Mouse (Mus musculus) erythroid progenitor cell, adult 5-6 weeks (primary cell): ENCODE results near the gene Runx2. TPM values are rescaled to one million over a fixed set of nuclear protein-coding genes. Genes with fewer than 3 reads are reported as not detected.

Experiments
- ATAC-seq: replicated peaks from 2 replicates; pipeline ENCODE4 v1.8.0; 2016; ENCODE audit warnings: moderate number of reproducible peaks, mild to moderate bottlenecking, moderate TSS enrichment, inconsistent platforms; ENCODE audit not compliant: poor library complexity, low FRiP score, severe bottlenecking
- total RNA-seq, 2 experiments: library from RNA; stranded (forward) in 1 of 2; stranded (reverse) in 1 of 2; fragments of 150-400 nt in 1 of 2; fragments of 186-747, 209-891 nt in 1 of 2; gene quantifications; 2 replicates each; pipeline versions ENCODE4 v1.2.3 to v1.2.4; 2015 to 2017; ENCODE audit warnings: low replicate concordance in 2 of 2

The Runx2 gene
- total RNA-seq, 2 experiments from 2014 or later = 2.9 TPM; not detected in 1

- ATAC-seq = no peak
Observed at GRCm38 (mm10) chr17:44724255-44724654, 90.3 kb downstream of the Runx2 start.

- no peak for ATAC-seq
Observed at GRCm38 (mm10) chr17:44722103-44722792, 92.3 kb downstream of the Runx2 start.

- ATAC-seq = no peak
Observed at GRCm38 (mm10) chr17:44718591-44718990, 96.0 kb downstream of the Runx2 start.

- ATAC-seq = no peak
Observed at GRCm38 (mm10) chr17:44718036-44718435, 96.6 kb downstream of the Runx2 start.

GRCm38 (mm10) chr17:44714116-44714515, 100.5 kb downstream of the Runx2 start:
- ATAC-seq = no peak

- ATAC-seq = no peak
Observed at GRCm38 (mm10) chr17:44713404-44713803, 101.2 kb downstream of the Runx2 start.

GRCm38 (mm10) chr17:44709516-44710252, 104.9 kb downstream of the Runx2 start:
- ATAC-seq = no peak

GRCm38 (mm10) chr17:44707956-44708355, 106.6 kb downstream of the Runx2 start:
- no peak for ATAC-seq

GRCm38 (mm10) chr17:44706531-44706930, 108.1 kb downstream of the Runx2 start:
- no peak for ATAC-seq

- ATAC-seq = no peak
Observed at GRCm38 (mm10) chr17:44702506-44703298, 111.9 kb downstream of the Runx2 start.

- ATAC-seq = no peak
Observed at GRCm38 (mm10) chr17:44701531-44701930, 113.1 kb downstream of the Runx2 start.

GRCm38 (mm10) chr17:44700326-44700725, 114.3 kb downstream of the Runx2 start:
- ATAC-seq = no peak

- no peak for ATAC-seq
Observed at GRCm38 (mm10) chr17:44697053-44697452, 117.5 kb downstream of the Runx2 start.

- ATAC-seq = no peak
Observed at GRCm38 (mm10) chr17:44693552-44693951, 121.0 kb downstream of the Runx2 start.

- ATAC-seq = no peak
Observed at GRCm38 (mm10) chr17:44691517-44691916, 123.1 kb downstream of the Runx2 start.

GRCm38 (mm10) chr17:44690410-44691035, 124.1 kb downstream of the Runx2 start:
- no peak for ATAC-seq

- ATAC-seq = no peak
Observed at GRCm38 (mm10) chr17:44688306-44688705, 126.3 kb downstream of the Runx2 start.

- ATAC-seq = no peak
Observed at GRCm38 (mm10) chr17:44685514-44685913, 129.1 kb downstream of the Runx2 start.

GRCm38 (mm10) chr17:44683026-44683425, 131.6 kb downstream of the Runx2 start:
- ATAC-seq = no peak

- no peak for ATAC-seq
Observed at GRCm38 (mm10) chr17:44677782-44678181, 136.8 kb downstream of the Runx2 start.
